Mouse (Mus musculus) liver, adult 2 months (tissue): Measurements from ENCODE around the gene 2300002M23Rik. TPM values are rescaled to one million over a fixed set of nuclear protein-coding genes. Genes with fewer than 3 reads are reported as not detected.
A peak's percentile ranks its signal among the peaks of the same experiment; 100 is the strongest.

Source experiments
- DNase-seq: peaks from one replicate; pipeline ENCODE4 v3.0.0-alpha.2; 2011; ENCODE audit warnings: low read depth, low spot score; ENCODE audit errors: extremely low read depth
- H3K27ac ChIP-seq: fragments of 200-500 bp; replicated peaks from 2 replicates; pipeline ENCODE4 v1.5.1; 2012; ENCODE audit warnings: low read depth, mild to moderate bottlenecking, control low read depth, inconsistent platforms, low read length; ENCODE audit not compliant: insufficient read depth
- H3K27me3 ChIP-seq: fragments of 200-500 bp; 2 replicates; pipeline ENCODE4 v1.6.1; 2012; ENCODE audit warnings: mild to moderate bottlenecking, moderate library complexity, low read length, inconsistent platforms; ENCODE audit not compliant: control insufficient read depth, insufficient read depth
- H3K36me3 ChIP-seq: fragments of 200-500 bp; 2 replicates; pipeline ENCODE4 v1.6.1; 2012; ENCODE audit warnings: low read length, inconsistent platforms; ENCODE audit not compliant: control insufficient read depth, insufficient read depth
- H3K4me1 ChIP-seq: fragments of 200-500 bp; 2 replicates; pipeline ENCODE4 v1.6.1; 2011; ENCODE audit warnings: low read length; ENCODE audit not compliant: control insufficient read depth, insufficient read depth
- H3K4me3 ChIP-seq: fragments of 200-500 bp; 2 replicates; pipeline ENCODE4 v1.5.1; 2011; ENCODE audit warnings: low read depth, mild to moderate bottlenecking, control low read depth, low read length, moderate library complexity; ENCODE audit not compliant: insufficient read depth
- H3K79me2 ChIP-seq: fragments of 200-500 bp; 2 replicates; pipeline ENCODE4 v1.6.1; 2012; ENCODE audit warnings: inconsistent platforms, mild to moderate bottlenecking, low read length, moderate library complexity; ENCODE audit not compliant: control insufficient read depth, insufficient read depth
- H3K9ac ChIP-seq: fragments of 200-500 bp; 2 replicates; pipeline ENCODE4 v1.6.1; 2012; ENCODE audit warnings: low read depth, mild to moderate bottlenecking, control low read depth, inconsistent platforms, low read length
- CTCF ChIP-seq: fragments of 200-500 bp; IDR thresholded peaks from 2 replicates; pipeline ENCODE4 v1.5.1; 2011; ENCODE audit warnings: low read depth, low read length, control low read depth
- POLR2A ChIP-seq: fragments of 200-500 bp; IDR thresholded peaks from 2 replicates; pipeline ENCODE4 v1.6.1; 2011; ENCODE audit warnings: low read length, control low read depth; ENCODE audit not compliant: insufficient read depth; ENCODE audit errors: extremely low read depth
- WGBS: fragments of 180-500 bp; shearing (Covaris S2); methylation state at CpG from one replicate; pipeline ENCODE4 v1.1.7; 2018; 5-methylcytosine and 5-hydroxymethylcytosine counted together
- polyA plus RNA-seq: library from polyadenylated mRNA; depleted of rRNA; stranded (reverse); fragments of >200 nt; gene quantifications from 2 replicates; pipeline ENCODE4 v1.2.3, GENCODE M21; 2012
- total RNA-seq: library from RNA; depleted of rRNA; stranded (reverse); fragments of >200 nt; gene quantifications from 2 replicates; pipeline ENCODE4 v1.2.3, GENCODE M21; 2014

2300002M23Rik gene
- total and polyA plus RNA-seq, 2 experiments = not detected

DNA sequence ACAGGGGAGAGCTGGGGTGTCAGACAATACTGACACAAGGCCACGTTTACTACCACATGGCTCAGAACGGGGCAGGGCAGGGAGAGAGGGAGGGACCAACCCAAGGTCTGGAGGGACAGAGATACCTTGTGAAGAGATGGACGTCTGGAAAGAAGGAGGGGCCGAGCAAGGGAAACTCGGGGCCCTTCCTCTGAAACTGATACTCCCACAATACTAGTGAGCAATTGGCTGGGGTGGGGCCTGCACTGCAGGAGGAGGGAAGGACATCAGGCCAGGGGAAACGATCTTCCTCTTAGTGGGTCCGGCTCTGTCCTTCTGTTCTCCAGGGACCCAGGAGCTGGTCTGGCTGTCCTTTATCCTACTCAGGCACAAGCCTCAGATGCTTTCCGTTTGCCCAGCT, 16.4 kb upstream of the 2300002M23Rik start:
- Histone ChIP-seq H3K4me3 (no peak overlapping the region), H3K79me2 (no peaks in the 10 kb centered on the region), H3K27ac (no peak overlapping the region), H3K9ac (no peak overlapping the region), H3K27me3 (no peaks in the 10 kb centered on the region), H3K36me3 (no peaks in the 10 kb centered on the region), H3K4me1 (no peaks in the 10 kb centered on the region)
- DNase-seq = no peak
- TF ChIP-seq CTCF = no peak
- TF ChIP-seq POLR2A = no peak
- 85% methylated on average over 8 of the region's 8 CpGs for WGBS

DNA sequence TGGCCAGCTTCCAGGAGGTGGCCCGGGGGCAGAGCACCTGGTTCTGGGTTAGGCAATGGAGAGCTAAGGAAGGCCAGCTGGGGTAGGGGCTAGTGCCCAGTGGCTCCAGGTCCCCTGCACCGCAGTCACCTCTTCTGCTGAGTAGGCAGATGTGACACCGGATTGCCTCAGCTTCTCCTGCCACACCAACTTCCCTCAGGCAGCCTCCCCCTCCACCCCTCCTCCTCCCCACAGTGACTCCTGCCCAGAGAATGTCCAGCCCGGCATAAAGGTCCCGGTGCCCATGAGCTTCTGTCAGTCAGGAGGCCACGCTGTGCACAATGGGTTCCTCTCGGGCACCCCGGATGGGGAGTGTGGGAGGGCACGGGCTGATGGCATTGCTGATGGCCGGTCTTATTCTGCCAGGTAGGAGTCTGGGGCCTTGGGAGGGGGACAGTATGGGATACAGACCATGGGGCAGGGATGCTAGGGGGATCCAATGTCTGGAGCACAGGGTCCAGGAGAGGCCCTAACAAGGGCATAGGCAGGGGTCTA, 15.3 kb upstream of the 2300002M23Rik start, which contains the start of gene Cdsn:
Cdsn (plus strand) TSS at position 248 of the 534 bp plus-strand sequence.
- no peak within 1 kb of the TSS for H3K27ac ChIP-seq
- no peaks in the 10 kb centered on the region for H3K27me3 ChIP-seq
- no peak for DNase-seq
- no peak within 1 kb of the TSS for H3K4me3 ChIP-seq
- H3K36me3 ChIP-seq = no peaks in the 10 kb centered on the region
- WGBS = 85% methylated on average over 10 of the region's 10 CpGs
- no peak for TF ChIP-seq POLR2A
- TF ChIP-seq CTCF = no peak
- no peak within 1 kb of the TSS for H3K9ac ChIP-seq
- no peaks in the 10 kb centered on the region for H3K4me1 ChIP-seq
- no peaks in the 10 kb centered on the region for H3K79me2 ChIP-seq

DNA sequence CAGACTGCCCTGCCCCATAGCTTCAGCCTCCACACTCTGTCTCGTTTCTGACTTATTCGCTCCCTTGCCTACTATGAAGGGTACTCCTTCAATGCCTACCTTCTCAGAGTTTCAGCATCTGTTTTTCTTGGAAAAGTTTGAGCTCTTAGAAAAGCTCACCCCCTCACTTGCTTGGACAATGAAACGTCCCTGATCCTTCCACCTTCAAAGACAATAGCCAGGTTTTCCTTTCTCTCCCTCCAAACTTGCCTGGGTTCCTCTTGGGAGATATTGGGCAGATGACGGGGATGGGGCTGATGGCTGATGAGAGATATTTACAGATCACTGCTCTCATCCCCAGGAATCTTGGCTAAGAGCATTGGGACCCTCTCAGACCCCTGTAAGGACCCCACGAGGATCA, 12.9 kb upstream of the 2300002M23Rik start:
- TF ChIP-seq POLR2A (no peak), CTCF (no peak)
- WGBS = 81% methylated on average over 5 of the region's 5 CpGs

DNA sequence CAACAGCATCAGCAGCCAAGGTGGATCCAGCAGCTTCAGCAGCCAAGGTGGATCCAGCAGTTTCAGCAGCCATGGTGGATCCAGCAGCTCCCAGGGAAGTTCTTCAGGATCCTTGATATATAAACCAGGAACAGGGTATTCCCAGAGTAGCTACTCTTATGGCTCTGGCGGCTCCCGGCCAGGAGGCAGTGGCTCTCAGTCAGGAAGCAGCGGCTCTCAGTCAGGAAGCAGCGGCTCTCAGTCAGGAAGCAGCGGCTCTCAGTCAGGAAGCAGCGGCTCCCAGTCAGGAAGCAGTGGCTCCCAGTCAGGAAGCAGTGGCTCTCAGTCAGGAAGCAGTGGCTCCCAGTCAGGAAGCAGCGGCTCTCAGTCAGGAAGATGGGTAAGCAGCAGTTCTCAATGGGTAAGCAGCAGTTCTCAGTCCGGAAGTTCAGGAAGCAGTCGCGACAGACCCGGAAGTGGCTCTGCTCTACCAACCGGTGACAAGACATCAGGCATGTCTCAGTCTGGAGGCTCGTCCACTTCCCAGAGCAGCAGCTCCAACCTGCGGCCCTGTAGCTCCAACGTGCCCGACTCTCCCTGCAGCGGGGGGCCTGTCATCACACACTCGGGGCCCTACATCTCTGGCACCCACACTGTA, 12.4 kb upstream of the 2300002M23Rik start:
- 92% methylated on average over 18 of the region's 18 CpGs for WGBS
- no peak overlapping the region for H3K4me3 ChIP-seq
- H3K36me3 ChIP-seq = no peaks in the 10 kb centered on the region
- peaks cover 5% of the 10 kb centered on the region; the same call in 1 of the 2 replicates for H3K4me1 ChIP-seq
- TF ChIP-seq POLR2A = no peak
- no peak for TF ChIP-seq CTCF
- no peak overlapping the region for H3K27ac ChIP-seq
- DNase-seq = no peak
- H3K27me3 ChIP-seq = no peaks in the 10 kb centered on the region
- H3K9ac ChIP-seq = no peak overlapping the region
- H3K79me2 ChIP-seq = no peaks in the 10 kb centered on the region

More for the DNA sequence above, 12.9 kb upstream of the 2300002M23Rik start:
- Histone ChIP-seq H3K4me3 (no peak overlapping the region), H3K36me3 (no peaks in the 10 kb centered on the region), H3K27ac (no peak overlapping the region), H3K4me1 (peaks cover 5% of the 10 kb centered on the region; the same call in 1 of the 2 replicates), H3K79me2 (no peaks in the 10 kb centered on the region), H3K27me3 (no peaks in the 10 kb centered on the region), H3K9ac (no peak overlapping the region)
- no peak for DNase-seq

DNA sequence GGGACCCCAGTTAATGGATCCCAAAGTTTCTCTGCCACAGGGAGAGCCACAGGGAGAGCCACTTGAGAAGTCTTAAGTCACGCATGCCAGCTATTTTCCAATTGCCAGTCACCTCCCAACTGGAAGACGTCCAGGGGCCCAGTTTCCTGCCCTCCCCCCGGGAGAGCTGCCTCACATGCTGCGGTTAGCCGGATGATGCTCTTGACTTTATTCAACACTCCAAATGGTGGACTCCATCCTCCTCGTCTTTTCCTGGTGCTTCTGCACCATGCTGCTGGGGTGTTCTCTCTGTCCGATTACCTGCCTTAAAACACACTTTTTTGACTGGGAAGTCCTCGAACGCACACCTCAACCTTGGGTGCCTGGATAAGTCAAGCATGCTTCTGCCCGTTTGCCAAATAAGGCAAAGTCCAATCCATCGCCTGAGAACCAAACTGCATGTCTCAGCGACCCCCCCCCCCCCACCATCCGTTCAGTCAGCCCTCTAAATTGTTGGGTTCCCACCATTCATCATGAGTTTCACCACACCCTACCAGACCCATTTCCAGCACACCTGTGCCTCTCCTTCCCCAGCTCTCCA, 11.0 kb upstream of the 2300002M23Rik start:
- Histone ChIP-seq H3K27me3 (no peaks in the 10 kb centered on the region), H3K27ac (no peak overlapping the region), H3K79me2 (no peaks in the 10 kb centered on the region), H3K4me1 (peaks cover 5% of the 10 kb centered on the region; the same call in 1 of the 2 replicates), H3K36me3 (no peaks in the 10 kb centered on the region), H3K9ac (no peak overlapping the region), H3K4me3 (no peak overlapping the region)
- 83% methylated on average over 13 of the region's 13 CpGs for WGBS
- DNase-seq = no peak
- TF ChIP-seq CTCF (no peak), POLR2A (no peak)

DNA sequence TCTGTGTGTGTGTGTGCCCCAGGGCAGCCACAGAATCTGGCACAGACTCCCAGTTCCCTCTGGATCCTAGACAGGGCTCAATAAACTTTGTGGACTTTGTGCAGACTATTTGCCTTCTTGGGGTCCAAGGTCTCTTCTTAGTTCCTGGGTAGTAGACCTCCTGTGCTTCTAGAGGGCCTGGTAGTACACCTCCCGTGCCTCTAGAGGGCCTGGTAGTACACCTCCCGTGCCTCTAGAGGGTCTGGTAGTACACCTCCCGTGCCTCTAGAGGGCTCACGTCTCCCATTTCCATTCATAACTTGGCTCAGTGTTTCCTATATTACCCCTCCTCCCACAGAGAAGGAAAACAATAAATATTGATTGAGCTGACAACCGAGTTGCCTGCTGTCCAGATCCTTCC, 10.4 kb upstream of the 2300002M23Rik start:
- H3K4me3 ChIP-seq = no peak overlapping the region
- peak; percentile 54 for DNase-seq
- no peak overlapping the region for H3K9ac ChIP-seq
- peak; percentile 91 for TF ChIP-seq CTCF
- TF ChIP-seq POLR2A = no peak
- H3K36me3 ChIP-seq = no peaks in the 10 kb centered on the region
- peaks cover 5% of the 10 kb centered on the region; the same call in 1 of the 2 replicates for H3K4me1 ChIP-seq
- 11% methylated on average over 5 of the region's 5 CpGs for WGBS
- no peaks in the 10 kb centered on the region for H3K27me3 ChIP-seq
- H3K79me2 ChIP-seq = no peaks in the 10 kb centered on the region
- no peak overlapping the region for H3K27ac ChIP-seq
